Mouse (Mus musculus) liver, adult 2 months (tissue): ENCODE measurements around the gene Pdgfb.

Experiments used
- CTCF ChIP-seq: fragments of 200-500 bp; IDR thresholded peaks from 2 replicates; pipeline ENCODE4 v1.5.1; 2011; ENCODE audit warnings: low read depth, low read length, control low read depth
- POLR2A ChIP-seq: fragments of 200-500 bp; IDR thresholded peaks from 2 replicates; pipeline ENCODE4 v1.6.1; 2011; ENCODE audit warnings: low read length, control low read depth; ENCODE audit not compliant: insufficient read depth; ENCODE audit errors: extremely low read depth

GRCm38 (mm10) chr15:79950250-79951025, 64.3 kb downstream of the Pdgfb start:
- TF ChIP-seq CTCF: peak; percentile 64
- no peak for TF ChIP-seq POLR2A
